ENCODE assay signal across 20 mouse cellular contexts in genomic region chr10:84822741-84823151, GRCm38 (mm10).
DNase-seq lines count a peak whose midpoint lies in the region; ATAC-seq lines count a peak whose summit lies in the region.
"Had no signal": no experiment of that assay in that cellular context is flagged by ENCODE, and none has a peak within 500 bp of the region (broad histone marks: within the 10 kb centered on the region; RNA-seq: fewer than 3 reads in every experiment).

No protein-coding gene starts in this region.

- H3K27ac ChIP-seq in hindbrain, embryonic 10.5 days: peak overlapping the region; percentile 73; the same call in 1 of the 2 replicates
- peak overlapping the region; percentile 57; the same call in 1 of the 2 replicates for H3K27ac ChIP-seq in midbrain, embryonic 11.5 days (ENCODE audit: low read depth, low read length)
- peak overlapping the region; percentile 7; the same call in 1 of the 2 replicates for H3K27ac ChIP-seq in neural tube, embryonic 13.5 days (replicated peaks)
- H3K27ac ChIP-seq: gastrocnemius, adult 2 months; limb, embryonic 12.5 days had no signal

- 17% methylated on average over 9 of the region's 9 CpGs for whole genome bisulfite sequencing in hindbrain, embryonic 10.5 days
- WGBS in midbrain, embryonic 11.5 days: 9% methylated on average over 9 of the region's 9 CpGs
- WGBS in neural tube, embryonic 13.5 days: 8% methylated on average over 9 of the region's 9 CpGs

- peaks cover 56% of the 10 kb centered on the region for H3K4me1 ChIP-seq in hindbrain, embryonic 10.5 days (replicated peaks)
- H3K4me1 ChIP-seq in midbrain, embryonic 11.5 days (ENCODE audit: control insufficient read depth, insufficient read depth, low read length): peaks cover 18% of the 10 kb centered on the region
- peaks cover 38% of the 10 kb centered on the region for H3K4me1 ChIP-seq in neural tube, embryonic 13.5 days (replicated peaks)

- peaks cover 63% of the 10 kb centered on the region for H3K36me3 ChIP-seq in hindbrain, embryonic 10.5 days
- peaks cover 11% of the 10 kb centered on the region for H3K36me3 ChIP-seq in midbrain, embryonic 11.5 days (ENCODE audit: control insufficient read depth, insufficient read depth, low read length)
- no peaks in the 10 kb centered on the region for H3K36me3 ChIP-seq in neural tube, embryonic 13.5 days
- H3K36me3 ChIP-seq: limb, embryonic 12.5 days had no signal

- H3K4me2 ChIP-seq in midbrain, embryonic 11.5 days: no peak overlapping the region
- peak overlapping the region; percentile 31 for H3K4me2 ChIP-seq in neural tube, embryonic 13.5 days
- H3K4me2 ChIP-seq: limb, embryonic 12.5 days had no signal

- H3K4me3 ChIP-seq in hindbrain, embryonic 10.5 days: no peak overlapping the region
- H3K4me3 ChIP-seq in midbrain, embryonic 11.5 days (ENCODE audit: low read depth, low read length): no peak overlapping the region
- H3K4me3 ChIP-seq in neural tube, embryonic 13.5 days: no peak overlapping the region
- H3K4me3 ChIP-seq: erythroblast, embryonic 14.5 days; gastrocnemius, adult 2 months; limb, embryonic 12.5 days had no signal

- no peak overlapping the region for H3K9ac ChIP-seq in midbrain, embryonic 11.5 days (ENCODE audit: low read length)
- H3K9ac ChIP-seq in neural tube, embryonic 13.5 days: no peak overlapping the region
- H3K9ac ChIP-seq: limb, embryonic 12.5 days had no signal

- H3K9me3 ChIP-seq in hindbrain, embryonic 10.5 days: 0 out of 2 replicates have a peak, but pooled peaks cover 2% of the 10 kb centered on the region
- no peaks in the 10 kb centered on the region for H3K9me3 ChIP-seq in midbrain, embryonic 11.5 days (ENCODE audit: control insufficient read depth, low read length)
- H3K9me3 ChIP-seq in neural tube, embryonic 13.5 days: no peaks in the 10 kb centered on the region
- H3K9me3 ChIP-seq: limb, embryonic 12.5 days had no signal

- peak; percentile 55; the same call in 1 of the 2 replicates for ATAC-seq in midbrain, embryonic 11.5 days (ENCODE audit: low FRiP score)
- peak; percentile 70 for ATAC-seq in neural tube, embryonic 13.5 days (ENCODE audit: low read depth)
- ATAC-seq in activated CD4-positive, CD25-positive, alpha-beta regulatory T cell, adult 4 months: no peak
- no peak for ATAC-seq in erythroblast, adult 5-6 weeks (replicated peaks; ENCODE audit: low FRiP score, poor library complexity, severe bottlenecking)
- ATAC-seq: intestine, embryonic 16.5 days had no signal

- DNase-seq in embryo, embryonic 9.5 days (ENCODE audit: extremely low spot score): peak; percentile 37
- peak; percentile 30 for DNase-seq in hindbrain, embryonic 10.5 days (ENCODE audit: low spot score)
- no peak for DNase-seq in midbrain, embryonic 11.5 days (ENCODE audit: low spot score, missing footprints)
- no peak for DNase-seq in cerebellum, postnatal 36 days
- DNase-seq in urinary bladder, adult 2 months (ENCODE audit: low spot score): no peak
- DNase-seq: adrenal gland, postnatal 36 days; cerebellum, postnatal 25 days; gastrocnemius, adult 2 months; heart, postnatal 14 days; kidney, postnatal 14 days; layer of hippocampus, adult 9-11 months; lung, postnatal 36 days; right cerebral cortex, adult 18-20 months; thymus, adult 18-20 months had no signal

- H3K27me3 ChIP-seq in hindbrain, embryonic 10.5 days (ENCODE audit: insufficient read depth, poor library complexity, severe bottlenecking): no peaks in the 10 kb centered on the region
- H3K27me3 ChIP-seq in midbrain, embryonic 11.5 days (ENCODE audit: control insufficient read depth, insufficient read depth, low read length): no peaks in the 10 kb centered on the region
- H3K27me3 ChIP-seq in neural tube, embryonic 13.5 days: no peaks in the 10 kb centered on the region
- H3K27me3 ChIP-seq: limb, embryonic 12.5 days had no signal

Comparison
In these comparisons a context has a peak if more than half of its experiments do, and no peak if none do; other contexts are left out.
1. DNase-seq: peak in embryo, embryonic 9.5 days (single experiment) and hindbrain, embryonic 10.5 days (single experiment); none in midbrain, embryonic 11.5 days (single experiment), cerebellum, postnatal 36 days (0 of 2) and urinary bladder, adult 2 months (single experiment).
2. H3K27ac ChIP-seq: peak in every context shown above with its lines; median percentile 73 in hindbrain, embryonic 10.5 days; 57 in midbrain, embryonic 11.5 days; 7 in neural tube, embryonic 13.5 days.
3. ATAC-seq: peak in midbrain, embryonic 11.5 days (single experiment) and neural tube, embryonic 13.5 days (single experiment); none in activated CD4-positive, CD25-positive, alpha-beta regulatory T cell, adult 4 months (single experiment) and erythroblast, adult 5-6 weeks (single experiment).